Mouse (Mus musculus) right cerebral cortex, postnatal 4 days (tissue): ENCODE data around the gene Hadhb.
"Not testable (repeated sequence)": the region's sequence is repeated elsewhere in the genome, so short reads cannot be mapped to it uniquely, and the experiment has no call there.

ENCODE experiments used
- DNase-seq: peaks from one replicate; pipeline ENCODE4 v3.0.0-alpha.2; 2022

The Hadhb gene

GRCm38 (mm10) chr5:30187687-30188485 lies 32.8 kb downstream of the Hadhb start:
- DNase-seq: no peak

GRCm38 (mm10) chr5:30192452-30192851 lies 37.4 kb downstream of the Hadhb start:
- no peak for DNase-seq

- DNase-seq: no peak
Measured at GRCm38 (mm10) chr5:30195340-30195739, 40.3 kb downstream of the Hadhb start.

GRCm38 (mm10) chr5:30198257-30198656 lies 43.2 kb downstream of the Hadhb start:
- no peak for DNase-seq

GRCm38 (mm10) chr5:30201521-30201920 lies 46.5 kb downstream of the Hadhb start:
- peak; percentile 48 for DNase-seq

- DNase-seq: no peak
Measured at GRCm38 (mm10) chr5:30202221-30202620, 47.2 kb downstream of the Hadhb start.

GRCm38 (mm10) chr5:30203216-30203885 lies 48.3 kb downstream of the Hadhb start:
- DNase-seq: no peak

GRCm38 (mm10) chr5:30204441-30204840 lies 49.4 kb downstream of the Hadhb start:
- DNase-seq: no peak

GRCm38 (mm10) chr5:30205034-30205433 lies 50.0 kb downstream of the Hadhb start:
- DNase-seq: no peak

- DNase-seq: no peak
Measured at GRCm38 (mm10) chr5:30205493-30205892, 50.4 kb downstream of the Hadhb start, which contains the start of gene Adgrf3. Gene Adgrf3, minus strand, starts transcription at chr5:30205722.

- no peak for DNase-seq
Measured at GRCm38 (mm10) chr5:30207276-30207675, 52.2 kb downstream of the Hadhb start.

- not testable (repeated sequence) for DNase-seq
Measured at GRCm38 (mm10) chr5:30210758-30211157, 55.7 kb downstream of the Hadhb start.

- DNase-seq: peak; percentile 74
Measured at GRCm38 (mm10) chr5:30214889-30215288, 59.8 kb downstream of the Hadhb start.

- DNase-seq: no peak
Measured at GRCm38 (mm10) chr5:30215970-30216369, 60.9 kb downstream of the Hadhb start.

GRCm38 (mm10) chr5:30219715-30220114 lies 64.7 kb downstream of the Hadhb start:
- no peak for DNase-seq

- DNase-seq: no peak
Measured at GRCm38 (mm10) chr5:30220666-30221065, 65.6 kb downstream of the Hadhb start.

GRCm38 (mm10) chr5:30222681-30223080 lies 67.6 kb downstream of the Hadhb start:
- no peak for DNase-seq

GRCm38 (mm10) chr5:30230901-30231300 lies 75.9 kb downstream of the Hadhb start:
- DNase-seq: no peak

- DNase-seq: no peak
Measured at GRCm38 (mm10) chr5:30231891-30232270, 76.8 kb downstream of the Hadhb start.

GRCm38 (mm10) chr5:30232271-30232971 lies 77.4 kb downstream of the Hadhb start, which contains the start of gene Selenoi:
Gene Selenoi, plus strand, starts transcription at chr5:30232581.
- DNase-seq: peak; percentile 97

- DNase-seq: peak; percentile 11
Measured at GRCm38 (mm10) chr5:30233042-30233441, 78.0 kb downstream of the Hadhb start.

- DNase-seq: no peak
Measured at GRCm38 (mm10) chr5:30233979-30234378, 78.9 kb downstream of the Hadhb start.
